Mouse (Mus musculus): ENCODE results near the gene Ppm1e. TPM values are rescaled to one million over a fixed set of nuclear protein-coding genes. Genes with fewer than 3 reads are reported as not detected.

Ppm1e gene
- polyA plus RNA-seq, 1 experiment from 2014 or later, result 3.8 TPM

- no peak overlapping the region for H3K4me2 ChIP-seq (ENCODE audit: low read length)
- H3K9ac ChIP-seq (ENCODE audit: low read length), result no peak overlapping the region
- 90% methylated on average over 8 of the region's 8 CpGs for WGBS
- ATAC-seq (replicated peaks; ENCODE audit: low FRiP score, low TSS enrichment, low read depth) (no peak), DNase-seq (ENCODE audit: low spot score) (no peak)
- H3K9me3 ChIP-seq (ENCODE audit: control insufficient read depth, low read length), result no peaks in the 10 kb centered on the region
- no peaks in the 10 kb centered on the region for H3K4me1 ChIP-seq (replicated peaks; ENCODE audit: control insufficient read depth, insufficient read depth, low read length)
- no peaks in the 10 kb centered on the region for H3K27me3 ChIP-seq (replicated peaks; ENCODE audit: control insufficient read depth, insufficient read depth, low read length)
- no peak overlapping the region for H3K27ac ChIP-seq (ENCODE audit: low read depth)
- H3K36me3 ChIP-seq (ENCODE audit: control insufficient read depth, insufficient read depth, low read length), result no peaks in the 10 kb centered on the region
- H3K4me3 ChIP-seq (ENCODE audit: low read depth, low read length), result no peak overlapping the region
Observed at GRCm38 (mm10) chr11:87289313-87289712, 69.5 kb downstream of the Ppm1e start.

GRCm38 (mm10) chr11:87286194-87286593 lies 72.6 kb downstream of the Ppm1e start:
- H3K4me1 ChIP-seq (replicated peaks; ENCODE audit: control insufficient read depth, insufficient read depth, low read length), result no peaks in the 10 kb centered on the region
- H3K9me3 ChIP-seq (ENCODE audit: control insufficient read depth, low read length), result no peaks in the 10 kb centered on the region
- DNase-seq (ENCODE audit: low spot score), result no peak
- 85% methylated on average over 2 of the region's 2 CpGs for WGBS
- H3K27me3 ChIP-seq (replicated peaks; ENCODE audit: control insufficient read depth, insufficient read depth, low read length), result no peaks in the 10 kb centered on the region
- no peak overlapping the region for H3K4me3 ChIP-seq (ENCODE audit: low read depth, low read length)
- H3K4me2 ChIP-seq (ENCODE audit: low read length), result no peak overlapping the region
- no peak overlapping the region for H3K9ac ChIP-seq (ENCODE audit: low read length)
- no peaks in the 10 kb centered on the region for H3K36me3 ChIP-seq (ENCODE audit: control insufficient read depth, insufficient read depth, low read length)
- ATAC-seq (replicated peaks; ENCODE audit: low FRiP score, low TSS enrichment, low read depth), result no peak
- H3K27ac ChIP-seq (ENCODE audit: low read depth), result no peak overlapping the region

- ATAC-seq (replicated peaks; ENCODE audit: low FRiP score, low TSS enrichment, low read depth), result no peak
- no peak overlapping the region for H3K27ac ChIP-seq (ENCODE audit: low read depth)
- peaks cover under 1% of the 10 kb centered on the region; the same call in 1 of the 2 replicates for H3K4me1 ChIP-seq (replicated peaks; ENCODE audit: control insufficient read depth, insufficient read depth, low read length)
- H3K36me3 ChIP-seq (ENCODE audit: control insufficient read depth, insufficient read depth, low read length), result no peaks in the 10 kb centered on the region
- no peaks in the 10 kb centered on the region for H3K9me3 ChIP-seq (ENCODE audit: control insufficient read depth, low read length)
- DNase-seq (ENCODE audit: low spot score), result no peak
- 76% methylated on average over 7 of the region's 7 CpGs for WGBS
- no peaks in the 10 kb centered on the region for H3K27me3 ChIP-seq (replicated peaks; ENCODE audit: control insufficient read depth, insufficient read depth, low read length)
- H3K9ac ChIP-seq (ENCODE audit: low read length), result no peak overlapping the region
- no peak overlapping the region for H3K4me3 ChIP-seq (ENCODE audit: low read depth, low read length)
- no peak overlapping the region for H3K4me2 ChIP-seq (ENCODE audit: low read length)
Observed at GRCm38 (mm10) chr11:87281907-87282475, 76.8 kb downstream of the Ppm1e start.

- Histone ChIP-seq H3K4me1 (replicated peaks; ENCODE audit: control insufficient read depth, insufficient read depth, low read length) (peaks cover 6% of the 10 kb centered on the region; the same call in 1 of the 2 replicates), H3K27ac (ENCODE audit: low read depth) (no peak overlapping the region), H3K9me3 (ENCODE audit: control insufficient read depth, low read length) (no peaks in the 10 kb centered on the region), H3K4me2 (ENCODE audit: low read length) (no peak overlapping the region), H3K4me3 (ENCODE audit: low read depth, low read length) (no peak overlapping the region), H3K36me3 (ENCODE audit: control insufficient read depth, insufficient read depth, low read length) (no peaks in the 10 kb centered on the region), H3K27me3 (replicated peaks; ENCODE audit: control insufficient read depth, insufficient read depth, low read length) (no peaks in the 10 kb centered on the region), H3K9ac (ENCODE audit: low read length) (no peak overlapping the region)
- 47% methylated on average over 5 of the region's 5 CpGs for WGBS
- no peak for DNase-seq (ENCODE audit: low spot score)
- ATAC-seq (replicated peaks; ENCODE audit: low FRiP score, low TSS enrichment, low read depth), result no peak
Observed at GRCm38 (mm10) chr11:87279461-87279860, 79.4 kb downstream of the Ppm1e start.

GRCm38 (mm10) chr11:87278807-87279206 lies 80.0 kb downstream of the Ppm1e start:
- peaks cover 6% of the 10 kb centered on the region; the same call in 1 of the 2 replicates for H3K4me1 ChIP-seq (replicated peaks; ENCODE audit: control insufficient read depth, insufficient read depth, low read length)
- H3K9ac ChIP-seq (ENCODE audit: low read length), result no peak overlapping the region
- H3K36me3 ChIP-seq (ENCODE audit: control insufficient read depth, insufficient read depth, low read length), result no peaks in the 10 kb centered on the region
- ATAC-seq (replicated peaks; ENCODE audit: low FRiP score, low TSS enrichment, low read depth) (no peak), DNase-seq (ENCODE audit: low spot score) (no peak)
- no peaks in the 10 kb centered on the region for H3K27me3 ChIP-seq (replicated peaks; ENCODE audit: control insufficient read depth, insufficient read depth, low read length)
- 76% methylated on average over 4 of the region's 4 CpGs for WGBS
- H3K27ac ChIP-seq (ENCODE audit: low read depth), result no peak overlapping the region
- no peak overlapping the region for H3K4me3 ChIP-seq (ENCODE audit: low read depth, low read length)
- no peaks in the 10 kb centered on the region for H3K9me3 ChIP-seq (ENCODE audit: control insufficient read depth, low read length)
- no peak overlapping the region for H3K4me2 ChIP-seq (ENCODE audit: low read length)

- H3K27ac ChIP-seq (ENCODE audit: low read depth), result no peak overlapping the region
- no peak for ATAC-seq (replicated peaks; ENCODE audit: low FRiP score, low TSS enrichment, low read depth)
Observed at GRCm38 (mm10) chr11:87276240-87276985, 82.4 kb downstream of the Ppm1e start.

GRCm38 (mm10) chr11:87275420-87276048 lies 83.3 kb downstream of the Ppm1e start:
- 79% methylated on average over 7 of the region's 7 CpGs for WGBS

More at GRCm38 (mm10) chr11:87276240-87276985, 82.4 kb downstream of the Ppm1e start:
- Histone ChIP-seq H3K9me3 (ENCODE audit: control insufficient read depth, low read length) (no peaks in the 10 kb centered on the region), H3K4me3 (ENCODE audit: low read depth, low read length) (no peak overlapping the region), H3K9ac (ENCODE audit: low read length) (no peak overlapping the region), H3K4me2 (ENCODE audit: low read length) (0 out of 2 replicates have a peak overlapping the region, but pooled peaks have one; percentile 11), H3K36me3 (ENCODE audit: control insufficient read depth, insufficient read depth, low read length) (no peaks in the 10 kb centered on the region), H3K4me1 (replicated peaks; ENCODE audit: control insufficient read depth, insufficient read depth, low read length) (peaks cover 6% of the 10 kb centered on the region; the same call in 1 of the 2 replicates), H3K27me3 (replicated peaks; ENCODE audit: control insufficient read depth, insufficient read depth, low read length) (no peaks in the 10 kb centered on the region)
- WGBS, result 10% methylated on average over 5 of the region's 5 CpGs
- DNase-seq (ENCODE audit: low spot score), result no peak

GRCm38 (mm10) chr11:87272725-87273124 lies 86.1 kb downstream of the Ppm1e start:
- 89% methylated on average over 5 of the region's 5 CpGs for WGBS
- DNase-seq (ENCODE audit: low spot score) (no peak), ATAC-seq (replicated peaks; ENCODE audit: low FRiP score, low TSS enrichment, low read depth) (no peak)
- H3K36me3 ChIP-seq (ENCODE audit: control insufficient read depth, insufficient read depth, low read length), result no peaks in the 10 kb centered on the region
- no peak overlapping the region for H3K4me2 ChIP-seq (ENCODE audit: low read length)
- H3K27ac ChIP-seq (ENCODE audit: low read depth), result no peak overlapping the region
- no peak overlapping the region for H3K4me3 ChIP-seq (ENCODE audit: low read depth, low read length)
- H3K27me3 ChIP-seq (replicated peaks; ENCODE audit: control insufficient read depth, insufficient read depth, low read length), result no peaks in the 10 kb centered on the region
- H3K4me1 ChIP-seq (replicated peaks; ENCODE audit: control insufficient read depth, insufficient read depth, low read length), result peaks cover 6% of the 10 kb centered on the region; the same call in 1 of the 2 replicates
- no peak overlapping the region for H3K9ac ChIP-seq (ENCODE audit: low read length)
- no peaks in the 10 kb centered on the region for H3K9me3 ChIP-seq (ENCODE audit: control insufficient read depth, low read length)

More at GRCm38 (mm10) chr11:87275420-87276048, 83.3 kb downstream of the Ppm1e start:
- H3K4me1 ChIP-seq (replicated peaks; ENCODE audit: control insufficient read depth, insufficient read depth, low read length), result peaks cover 6% of the 10 kb centered on the region; the same call in 1 of the 2 replicates
- H3K9me3 ChIP-seq (ENCODE audit: control insufficient read depth, low read length), result no peaks in the 10 kb centered on the region
- no peaks in the 10 kb centered on the region for H3K27me3 ChIP-seq (replicated peaks; ENCODE audit: control insufficient read depth, insufficient read depth, low read length)
- no peaks in the 10 kb centered on the region for H3K36me3 ChIP-seq (ENCODE audit: control insufficient read depth, insufficient read depth, low read length)
- no peak overlapping the region for H3K4me2 ChIP-seq (ENCODE audit: low read length)
- ATAC-seq (replicated peaks; ENCODE audit: low FRiP score, low TSS enrichment, low read depth) (no peak), DNase-seq (ENCODE audit: low spot score) (no peak)
- H3K9ac ChIP-seq (ENCODE audit: low read length), result no peak overlapping the region
- H3K4me3 ChIP-seq (ENCODE audit: low read depth, low read length), result no peak overlapping the region
- no peak overlapping the region for H3K27ac ChIP-seq (ENCODE audit: low read depth)

Data from intestine, embryonic 14.5 days (tissue).